Mouse (Mus musculus): ENCODE data around the gene Fam83c. TPM values are rescaled to one million over a fixed set of nuclear protein-coding genes. Genes with fewer than 3 reads are reported as not detected.

Fam83c gene
- total and polyA plus RNA-seq, 2 experiments from 2014 or later, result not detected

DNA sequence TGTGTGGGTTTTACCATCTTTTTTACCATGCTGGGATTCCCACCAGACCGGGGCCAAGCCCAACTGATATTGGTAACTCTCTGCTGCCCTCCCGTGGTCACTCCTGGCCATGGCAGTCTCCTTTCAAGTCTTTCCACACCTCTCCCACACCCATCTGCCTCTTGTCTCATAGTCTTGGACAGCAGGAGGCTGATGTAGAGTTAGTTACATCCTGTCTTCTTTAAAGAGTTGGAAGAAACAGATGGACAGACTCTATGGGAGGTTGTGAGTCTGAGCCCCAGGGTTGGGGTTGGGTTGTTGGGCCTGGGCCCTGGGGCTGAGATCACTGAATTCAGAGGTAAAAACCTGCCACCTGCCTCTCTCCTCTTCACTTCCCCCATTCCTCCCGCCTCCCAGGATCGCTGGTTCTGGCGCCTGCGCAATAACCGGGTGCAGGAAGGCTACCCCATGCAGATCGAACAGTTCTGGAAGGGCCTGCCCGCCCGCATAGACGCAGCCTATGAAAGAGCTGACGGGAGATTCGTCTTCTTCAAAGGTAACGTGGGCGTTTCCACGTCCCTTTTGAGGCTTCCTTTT, 22.7 kb downstream of the Fam83c start:
- peak; percentile 84 for TF ChIP-seq CTCF (IDR thresholded peaks at IDR 0.05)
- Histone ChIP-seq H3K27ac (ENCODE audit: low read depth, low read length) (no peak overlapping the region), H3K4me3 (ENCODE audit: low read depth, low read length) (no peak overlapping the region), H3K36me3 (ENCODE audit: insufficient read depth, low read length) (peaks cover 22% of the 10 kb centered on the region), H3K4me2 (ENCODE audit: low read depth, low read length, poor library complexity, severe bottlenecking) (no peak overlapping the region), H3K27me3 (ENCODE audit: insufficient read depth, low read length) (no peaks in the 10 kb centered on the region), H3K9me3 (ENCODE audit: low read length) (no peaks in the 10 kb centered on the region), H3K4me1 (ENCODE audit: insufficient read depth, low read length) (no peaks in the 10 kb centered on the region), H3K9ac (replicated peaks; ENCODE audit: low read length, poor library complexity, severe bottlenecking) (no peak overlapping the region)
- ATAC-seq (ENCODE audit: low FRiP score) (no peak), DNase-seq (ENCODE audit: low spot score) (peak; percentile 76)
- WGBS, result 45% methylated on average over 16 of the region's 16 CpGs

DNA sequence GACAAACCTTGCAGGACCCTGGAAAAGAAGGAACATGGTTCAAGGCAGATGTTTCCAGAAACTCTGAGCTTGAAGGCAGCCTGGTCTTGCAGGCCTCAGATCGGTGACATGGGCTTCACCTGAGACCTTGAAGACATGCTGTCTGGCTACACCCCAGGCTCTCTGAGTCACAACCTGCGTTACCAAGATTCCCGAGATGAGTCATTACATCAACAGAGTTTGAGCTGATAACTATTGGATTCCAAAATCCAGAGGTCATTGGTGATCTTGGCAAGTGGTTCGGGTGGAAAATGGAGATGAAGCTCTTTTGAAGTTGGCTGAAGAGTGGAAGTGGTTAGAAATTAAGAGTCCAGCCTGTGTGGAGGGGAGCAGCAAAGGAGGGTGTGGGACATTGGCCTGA, 25.0 kb downstream of the Fam83c start:
- Histone ChIP-seq H3K36me3 (ENCODE audit: insufficient read depth, low read length) (peaks cover 12% of the 10 kb centered on the region), H3K9me3 (ENCODE audit: low read length) (no peaks in the 10 kb centered on the region), H3K27me3 (ENCODE audit: insufficient read depth, low read length) (no peaks in the 10 kb centered on the region), H3K4me3 (ENCODE audit: low read depth, low read length) (no peak overlapping the region), H3K4me1 (ENCODE audit: insufficient read depth, low read length) (no peaks in the 10 kb centered on the region), H3K27ac (ENCODE audit: low read depth, low read length) (no peak overlapping the region), H3K4me2 (ENCODE audit: low read depth, low read length, poor library complexity, severe bottlenecking) (no peak overlapping the region), H3K9ac (replicated peaks; ENCODE audit: low read length, poor library complexity, severe bottlenecking) (no peak overlapping the region)
- whole genome bisulfite sequencing, result 83% methylated on average over 4 of the region's 4 CpGs
- TF ChIP-seq CTCF (IDR thresholded peaks at IDR 0.05), result no peak
- ATAC-seq (ENCODE audit: low FRiP score) (no peak), DNase-seq (ENCODE audit: low spot score) (no peak)

GRCm38 (mm10) chr2:155807408-155807807, 27.2 kb downstream of the Fam83c start:
- TF ChIP-seq CTCF (IDR thresholded peaks at IDR 0.05), result no peak
- ATAC-seq (ENCODE audit: low FRiP score) (no peak), DNase-seq (ENCODE audit: low spot score) (no peak)
- Histone ChIP-seq H3K4me3 (ENCODE audit: low read depth, low read length) (no peak overlapping the region), H3K4me2 (ENCODE audit: low read depth, low read length, poor library complexity, severe bottlenecking) (no peak overlapping the region), H3K4me1 (ENCODE audit: insufficient read depth, low read length) (no peaks in the 10 kb centered on the region), H3K36me3 (ENCODE audit: insufficient read depth, low read length) (peaks cover 13% of the 10 kb centered on the region), H3K9me3 (ENCODE audit: low read length) (no peaks in the 10 kb centered on the region), H3K9ac (replicated peaks; ENCODE audit: low read length, poor library complexity, severe bottlenecking) (no peak overlapping the region), H3K27ac (ENCODE audit: low read depth, low read length) (no peak overlapping the region), H3K27me3 (ENCODE audit: insufficient read depth, low read length) (no peaks in the 10 kb centered on the region)
- WGBS, result 85% methylated on average over 4 of the region's 4 CpGs

DNA sequence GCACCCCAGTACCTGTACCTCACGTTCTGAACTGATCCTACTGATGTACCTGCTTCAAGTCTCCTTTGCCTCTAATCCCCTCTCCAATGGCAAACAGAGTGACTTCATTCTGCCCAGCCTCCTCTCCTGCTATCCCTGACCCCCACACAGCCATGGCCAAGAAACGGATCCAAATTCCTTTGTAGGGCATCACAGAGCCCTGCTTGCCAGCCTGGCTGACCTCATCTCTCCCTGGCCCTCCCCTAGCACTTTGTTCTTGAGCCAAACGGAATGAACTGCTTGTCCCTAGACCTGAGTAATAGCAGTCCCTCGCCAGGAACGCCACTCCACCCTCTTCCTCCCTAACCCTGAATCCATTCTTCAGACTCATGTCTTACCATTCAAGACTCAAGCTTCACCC, 28.1 kb downstream of the Fam83c start:
- H3K27me3 ChIP-seq (ENCODE audit: insufficient read depth, low read length), result no peaks in the 10 kb centered on the region
- 75% methylated on average over 5 of the region's 5 CpGs for WGBS
- H3K4me3 ChIP-seq (ENCODE audit: low read depth, low read length), result no peak overlapping the region
- no peak for TF ChIP-seq CTCF (IDR thresholded peaks at IDR 0.05)
- no peak overlapping the region for H3K9ac ChIP-seq (replicated peaks; ENCODE audit: low read length, poor library complexity, severe bottlenecking)
- ATAC-seq (ENCODE audit: low FRiP score) (no peak), DNase-seq (ENCODE audit: low spot score) (no peak)
- no peaks in the 10 kb centered on the region for H3K9me3 ChIP-seq (ENCODE audit: low read length)
- no peak overlapping the region for H3K4me2 ChIP-seq (ENCODE audit: low read depth, low read length, poor library complexity, severe bottlenecking)
- H3K4me1 ChIP-seq (ENCODE audit: insufficient read depth, low read length), result no peaks in the 10 kb centered on the region
- no peak overlapping the region for H3K27ac ChIP-seq (ENCODE audit: low read depth, low read length)
- H3K36me3 ChIP-seq (ENCODE audit: insufficient read depth, low read length), result peaks cover 16% of the 10 kb centered on the region

GRCm38 (mm10) chr2:155805925-155806255, 28.8 kb downstream of the Fam83c start:
- no peak for TF ChIP-seq CTCF (IDR thresholded peaks at IDR 0.05)
- H3K4me3 ChIP-seq (ENCODE audit: low read depth, low read length), result no peak overlapping the region
- H3K9me3 ChIP-seq (ENCODE audit: low read length), result no peaks in the 10 kb centered on the region
- ATAC-seq (ENCODE audit: low FRiP score), result no peak
- DNase-seq (ENCODE audit: low spot score), result no peak
- no peak overlapping the region for H3K9ac ChIP-seq (replicated peaks; ENCODE audit: low read length, poor library complexity, severe bottlenecking)
- H3K27ac ChIP-seq (ENCODE audit: low read depth, low read length), result no peak overlapping the region
- H3K4me2 ChIP-seq (ENCODE audit: low read depth, low read length, poor library complexity, severe bottlenecking), result no peak overlapping the region
- H3K27me3 ChIP-seq (ENCODE audit: insufficient read depth, low read length), result no peaks in the 10 kb centered on the region
- 85% methylated on average over 6 of the region's 6 CpGs for WGBS
- no peaks in the 10 kb centered on the region for H3K4me1 ChIP-seq (ENCODE audit: insufficient read depth, low read length)
- H3K36me3 ChIP-seq (ENCODE audit: insufficient read depth, low read length), result peaks cover 19% of the 10 kb centered on the region

- H3K4me2 ChIP-seq (ENCODE audit: low read depth, low read length, poor library complexity, severe bottlenecking), result no peak overlapping the region
- no peaks in the 10 kb centered on the region for H3K4me1 ChIP-seq (ENCODE audit: insufficient read depth, low read length)
- no peaks in the 10 kb centered on the region for H3K9me3 ChIP-seq (ENCODE audit: low read length)
- DNase-seq (ENCODE audit: low spot score) (peak; percentile 72), ATAC-seq (ENCODE audit: low FRiP score) (peak; percentile 27; the same call in 1 of the 2 replicates)
- no peak overlapping the region for H3K4me3 ChIP-seq (ENCODE audit: low read depth, low read length)
- no peak overlapping the region for H3K9ac ChIP-seq (replicated peaks; ENCODE audit: low read length, poor library complexity, severe bottlenecking)
- peaks cover 20% of the 10 kb centered on the region for H3K36me3 ChIP-seq (ENCODE audit: insufficient read depth, low read length)
- 56% methylated on average over 6 of the region's 6 CpGs for WGBS
- no peak for TF ChIP-seq CTCF (IDR thresholded peaks at IDR 0.05)
- no peak overlapping the region for H3K27ac ChIP-seq (ENCODE audit: low read depth, low read length)
- no peaks in the 10 kb centered on the region for H3K27me3 ChIP-seq (ENCODE audit: insufficient read depth, low read length)
These were observed 29.3 kb downstream of the Fam83c start for GRCm38 (mm10) chr2:155805231-155805924.
